Mouse (Mus musculus): Measurements from ENCODE around the gene Maml3. TPM values are rescaled to one million over a fixed set of nuclear protein-coding genes. Genes with fewer than 3 reads are reported as not detected.

Gene Maml3
- polyA plus RNA-seq, 1 experiment from 2014 or later = 5.2 TPM

DNA sequence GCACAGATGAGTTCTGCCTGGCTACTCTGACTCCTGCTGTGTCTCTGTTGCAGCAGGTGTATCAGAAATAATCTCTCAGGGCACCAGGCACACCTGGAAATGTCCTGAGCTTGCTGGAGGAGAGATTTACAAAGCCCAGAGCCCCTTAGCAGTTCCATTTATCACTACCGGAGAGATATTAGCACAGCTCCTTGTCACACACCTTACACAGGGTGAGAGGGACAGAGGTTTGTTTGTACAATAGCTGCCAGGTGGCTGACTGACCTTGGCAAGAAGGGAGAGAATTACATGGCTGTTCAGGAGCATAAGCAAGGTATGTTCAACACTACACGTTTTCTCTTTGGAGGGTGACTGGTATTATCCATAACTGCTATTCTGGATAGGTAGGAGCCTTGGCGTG lies 409.2 kb downstream of the Maml3 start:
- H3K9me3 ChIP-seq (ENCODE audit: control insufficient read depth, low read length) = no peaks in the 10 kb centered on the region
- no peak overlapping the region for H3K27ac ChIP-seq (ENCODE audit: low read depth, low read length)
- no peak for ATAC-seq
- H3K4me2 ChIP-seq (ENCODE audit: low read length) = no peak overlapping the region
- H3K36me3 ChIP-seq (ENCODE audit: control insufficient read depth, insufficient read depth, low read length) = no peaks in the 10 kb centered on the region
- H3K27me3 ChIP-seq (replicated peaks; ENCODE audit: control insufficient read depth, insufficient read depth, low read length) = no peaks in the 10 kb centered on the region
- H3K4me1 ChIP-seq (ENCODE audit: control insufficient read depth, insufficient read depth, low read depth, low read length) = peaks cover 10% of the 10 kb centered on the region
- H3K9ac ChIP-seq (ENCODE audit: low read depth, low read length) = no peak overlapping the region
- H3K4me3 ChIP-seq (ENCODE audit: low read length) = no peak overlapping the region
- 87% methylated on average over 3 of the region's 3 CpGs for WGBS

DNA sequence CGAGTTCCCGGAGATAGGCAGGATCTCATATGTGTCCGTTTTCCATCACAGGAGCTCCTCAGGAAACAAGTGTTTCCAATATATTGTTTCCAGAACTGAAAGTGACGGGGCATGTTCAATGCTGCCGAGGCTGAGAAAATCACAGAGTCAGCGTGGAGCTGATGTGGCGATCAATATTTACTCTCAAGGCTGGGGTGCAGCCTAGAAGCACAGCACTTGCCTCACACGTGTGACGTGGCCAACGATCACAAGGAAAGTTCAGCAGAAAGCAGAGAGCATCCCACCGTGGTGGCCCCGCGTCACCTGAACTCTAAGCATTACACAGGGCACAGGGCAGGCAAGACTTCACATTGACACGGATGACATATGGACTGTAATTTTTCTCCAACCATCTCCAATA lies 410.3 kb downstream of the Maml3 start:
- Histone ChIP-seq H3K4me1 (ENCODE audit: control insufficient read depth, insufficient read depth, low read depth, low read length) (no peaks in the 10 kb centered on the region), H3K4me2 (ENCODE audit: low read length) (no peak overlapping the region), H3K9ac (ENCODE audit: low read depth, low read length) (no peak overlapping the region), H3K4me3 (ENCODE audit: low read length) (no peak overlapping the region), H3K27me3 (replicated peaks; ENCODE audit: control insufficient read depth, insufficient read depth, low read length) (no peaks in the 10 kb centered on the region), H3K36me3 (ENCODE audit: control insufficient read depth, insufficient read depth, low read length) (peaks cover 7% of the 10 kb centered on the region), H3K27ac (ENCODE audit: low read depth, low read length) (no peak overlapping the region), H3K9me3 (ENCODE audit: control insufficient read depth, low read length) (no peaks in the 10 kb centered on the region)
- no peak for ATAC-seq
- 88% methylated on average over 14 of the region's 14 CpGs for WGBS

DNA sequence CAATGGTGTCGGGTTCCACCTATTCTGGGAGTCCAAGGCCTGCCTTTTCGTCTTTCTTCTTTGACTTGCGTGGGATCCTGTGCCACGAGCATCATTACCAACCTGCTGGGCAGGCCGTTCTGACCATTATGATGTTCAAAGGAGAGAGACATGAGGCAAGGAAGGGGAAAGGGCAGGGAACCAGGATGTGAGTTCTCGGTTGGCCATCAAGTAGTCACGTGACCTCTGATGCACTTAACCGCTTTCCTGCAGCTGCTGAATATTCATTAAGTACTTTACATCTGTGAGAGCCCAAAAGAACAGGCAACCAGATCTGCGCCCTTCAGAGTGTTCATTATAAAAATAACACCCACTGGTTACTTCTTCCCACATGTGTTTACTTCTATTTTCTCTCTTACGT lies 411.7 kb downstream of the Maml3 start:
- H3K9me3 ChIP-seq (ENCODE audit: control insufficient read depth, low read length) = no peaks in the 10 kb centered on the region
- no peak overlapping the region for H3K4me3 ChIP-seq (ENCODE audit: low read length)
- WGBS = 81% methylated on average over 10 of the region's 10 CpGs
- no peak for ATAC-seq
- H3K27me3 ChIP-seq (replicated peaks; ENCODE audit: control insufficient read depth, insufficient read depth, low read length) = no peaks in the 10 kb centered on the region
- no peak overlapping the region for H3K9ac ChIP-seq (ENCODE audit: low read depth, low read length)
- no peak overlapping the region for H3K27ac ChIP-seq (ENCODE audit: low read depth, low read length)
- no peak overlapping the region for H3K4me2 ChIP-seq (ENCODE audit: low read length)
- H3K4me1 ChIP-seq (ENCODE audit: control insufficient read depth, insufficient read depth, low read depth, low read length) = no peaks in the 10 kb centered on the region
- peaks cover 7% of the 10 kb centered on the region for H3K36me3 ChIP-seq (ENCODE audit: control insufficient read depth, insufficient read depth, low read length)

DNA sequence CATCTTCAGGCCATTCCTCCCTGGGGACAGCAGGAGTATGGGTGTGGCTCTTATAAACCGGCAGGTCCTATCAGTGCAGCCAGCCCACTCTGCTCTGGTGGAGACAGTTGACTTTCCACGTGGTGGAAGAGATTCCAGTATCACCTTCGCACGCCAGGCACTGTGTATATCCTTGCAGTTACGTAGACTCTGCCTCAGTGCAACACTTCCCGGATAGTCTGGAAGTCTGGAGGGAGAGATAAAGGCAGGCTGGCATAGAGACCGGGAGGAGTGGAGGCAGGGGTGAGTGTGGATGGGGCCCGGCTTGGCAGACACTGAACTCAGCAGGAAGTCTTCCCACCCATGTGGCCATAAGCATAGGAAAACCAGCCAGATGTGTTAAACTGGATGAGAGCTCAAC lies 416.2 kb downstream of the Maml3 start:
- Histone ChIP-seq H3K4me3 (ENCODE audit: low read length) (no peak overlapping the region), H3K27ac (ENCODE audit: low read depth, low read length) (no peak overlapping the region), H3K36me3 (ENCODE audit: control insufficient read depth, insufficient read depth, low read length) (peaks cover 7% of the 10 kb centered on the region), H3K27me3 (replicated peaks; ENCODE audit: control insufficient read depth, insufficient read depth, low read length) (no peaks in the 10 kb centered on the region), H3K4me2 (ENCODE audit: low read length) (no peak overlapping the region), H3K4me1 (ENCODE audit: control insufficient read depth, insufficient read depth, low read depth, low read length) (no peaks in the 10 kb centered on the region), H3K9me3 (ENCODE audit: control insufficient read depth, low read length) (no peaks in the 10 kb centered on the region), H3K9ac (ENCODE audit: low read depth, low read length) (no peak overlapping the region)
- 88% methylated on average over 8 of the region's 8 CpGs for WGBS
- no peak for ATAC-seq

DNA sequence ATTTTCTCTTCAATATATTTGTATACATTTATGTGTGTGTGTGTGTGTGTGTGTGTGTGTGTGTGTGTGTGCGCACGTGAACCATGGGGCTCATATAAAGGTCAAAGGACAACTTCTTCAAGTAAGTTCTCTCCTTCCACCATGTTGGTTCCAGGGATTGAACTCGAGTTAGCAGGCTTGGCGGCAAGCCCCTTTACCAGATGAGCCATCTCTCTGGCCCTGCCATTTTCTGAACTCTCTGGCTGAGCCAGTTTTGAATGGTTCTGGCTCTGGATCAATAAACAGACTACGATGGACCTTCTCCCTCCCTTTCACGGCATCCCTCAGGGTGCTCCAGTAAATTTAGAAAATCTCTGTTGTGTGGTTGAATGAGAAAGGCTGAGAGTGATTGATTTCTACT lies 418.1 kb downstream of the Maml3 start:
- Histone ChIP-seq H3K27me3 (replicated peaks; ENCODE audit: control insufficient read depth, insufficient read depth, low read length) (no peaks in the 10 kb centered on the region), H3K36me3 (ENCODE audit: control insufficient read depth, insufficient read depth, low read length) (peaks cover 7% of the 10 kb centered on the region), H3K4me2 (ENCODE audit: low read length) (no peak overlapping the region), H3K9ac (ENCODE audit: low read depth, low read length) (no peak overlapping the region), H3K4me3 (ENCODE audit: low read length) (no peak overlapping the region), H3K27ac (ENCODE audit: low read depth, low read length) (no peak overlapping the region), H3K9me3 (ENCODE audit: control insufficient read depth, low read length) (no peaks in the 10 kb centered on the region), H3K4me1 (ENCODE audit: control insufficient read depth, insufficient read depth, low read depth, low read length) (no peaks in the 10 kb centered on the region)
- ATAC-seq = no peak
- WGBS = 69% methylated on average over 6 of the region's 6 CpGs

DNA sequence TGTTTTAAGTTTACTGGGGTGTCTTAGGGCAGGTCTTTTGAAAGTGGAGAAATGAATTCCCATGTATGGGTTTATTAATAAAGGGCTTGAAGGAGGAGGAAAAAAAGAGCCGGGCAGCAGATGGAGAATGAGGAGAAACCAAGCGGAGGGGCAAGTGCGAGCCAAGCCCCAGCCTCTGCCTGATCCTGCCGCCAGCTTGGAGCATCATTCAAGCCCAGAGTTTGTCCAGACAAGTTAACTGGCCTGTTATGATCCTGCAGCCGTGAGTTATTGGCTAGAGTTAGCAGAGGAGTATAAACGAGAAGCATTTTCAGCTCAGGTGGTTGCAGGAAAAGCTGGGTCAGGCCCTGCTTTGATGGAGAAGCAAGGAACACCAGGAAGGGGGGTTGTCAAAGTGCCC lies 418.6 kb downstream of the Maml3 start:
- no peak overlapping the region for H3K27ac ChIP-seq (ENCODE audit: low read depth, low read length)
- no peak for ATAC-seq
- peaks cover 7% of the 10 kb centered on the region for H3K36me3 ChIP-seq (ENCODE audit: control insufficient read depth, insufficient read depth, low read length)
- H3K4me1 ChIP-seq (ENCODE audit: control insufficient read depth, insufficient read depth, low read depth, low read length) = no peaks in the 10 kb centered on the region
- H3K4me3 ChIP-seq (ENCODE audit: low read length) = no peak overlapping the region
- no peak overlapping the region for H3K9ac ChIP-seq (ENCODE audit: low read depth, low read length)
- H3K9me3 ChIP-seq (ENCODE audit: control insufficient read depth, low read length) = no peaks in the 10 kb centered on the region
- 89% methylated on average over 6 of the region's 6 CpGs for WGBS
- H3K4me2 ChIP-seq (ENCODE audit: low read length) = no peak overlapping the region
- H3K27me3 ChIP-seq (replicated peaks; ENCODE audit: control insufficient read depth, insufficient read depth, low read length) = no peaks in the 10 kb centered on the region

GRCm38 (mm10) chr3:51685539-51685938 lies 419.3 kb downstream of the Maml3 start:
- Histone ChIP-seq H3K9ac (ENCODE audit: low read depth, low read length) (no peak overlapping the region), H3K27me3 (replicated peaks; ENCODE audit: control insufficient read depth, insufficient read depth, low read length) (no peaks in the 10 kb centered on the region), H3K27ac (ENCODE audit: low read depth, low read length) (no peak overlapping the region), H3K36me3 (ENCODE audit: control insufficient read depth, insufficient read depth, low read length) (peaks cover 6% of the 10 kb centered on the region), H3K4me2 (ENCODE audit: low read length) (no peak overlapping the region), H3K9me3 (ENCODE audit: control insufficient read depth, low read length) (no peaks in the 10 kb centered on the region), H3K4me1 (ENCODE audit: control insufficient read depth, insufficient read depth, low read depth, low read length) (no peaks in the 10 kb centered on the region), H3K4me3 (ENCODE audit: low read length) (no peak overlapping the region)
- ATAC-seq = no peak
- 95% methylated on average over 6 of the region's 6 CpGs for WGBS

DNA sequence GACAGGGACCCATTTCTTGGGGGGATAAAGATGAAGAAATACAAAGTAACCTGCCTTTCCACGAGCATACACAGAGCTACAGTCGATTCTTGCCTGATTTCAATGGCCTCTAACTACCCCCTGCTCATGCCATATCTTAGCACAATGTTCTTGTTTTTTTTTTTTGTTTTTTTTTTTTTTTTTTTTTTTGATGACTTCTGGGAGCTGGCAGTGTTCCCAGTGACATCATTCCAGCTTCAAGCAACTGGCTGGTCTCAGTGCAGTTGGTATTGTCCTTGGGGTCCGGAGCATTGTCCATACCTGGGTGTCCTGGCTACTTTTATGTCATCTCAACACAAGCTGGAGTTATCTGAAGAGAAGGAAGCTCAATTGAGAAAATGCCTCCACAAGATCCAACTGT lies 429.9 kb downstream of the Maml3 start:
- Histone ChIP-seq H3K27me3 (replicated peaks; ENCODE audit: control insufficient read depth, insufficient read depth, low read length) (no peaks in the 10 kb centered on the region), H3K4me1 (ENCODE audit: control insufficient read depth, insufficient read depth, low read depth, low read length) (no peaks in the 10 kb centered on the region), H3K4me3 (ENCODE audit: low read length) (no peak overlapping the region), H3K4me2 (ENCODE audit: low read length) (no peak overlapping the region), H3K27ac (ENCODE audit: low read depth, low read length) (no peak overlapping the region), H3K36me3 (ENCODE audit: control insufficient read depth, insufficient read depth, low read length) (no peaks in the 10 kb centered on the region), H3K9me3 (ENCODE audit: control insufficient read depth, low read length) (no peaks in the 10 kb centered on the region), H3K9ac (ENCODE audit: low read depth, low read length) (no peak overlapping the region)
- no peak for ATAC-seq
- WGBS = 73% methylated on average over 3 of the region's 3 CpGs

DNA sequence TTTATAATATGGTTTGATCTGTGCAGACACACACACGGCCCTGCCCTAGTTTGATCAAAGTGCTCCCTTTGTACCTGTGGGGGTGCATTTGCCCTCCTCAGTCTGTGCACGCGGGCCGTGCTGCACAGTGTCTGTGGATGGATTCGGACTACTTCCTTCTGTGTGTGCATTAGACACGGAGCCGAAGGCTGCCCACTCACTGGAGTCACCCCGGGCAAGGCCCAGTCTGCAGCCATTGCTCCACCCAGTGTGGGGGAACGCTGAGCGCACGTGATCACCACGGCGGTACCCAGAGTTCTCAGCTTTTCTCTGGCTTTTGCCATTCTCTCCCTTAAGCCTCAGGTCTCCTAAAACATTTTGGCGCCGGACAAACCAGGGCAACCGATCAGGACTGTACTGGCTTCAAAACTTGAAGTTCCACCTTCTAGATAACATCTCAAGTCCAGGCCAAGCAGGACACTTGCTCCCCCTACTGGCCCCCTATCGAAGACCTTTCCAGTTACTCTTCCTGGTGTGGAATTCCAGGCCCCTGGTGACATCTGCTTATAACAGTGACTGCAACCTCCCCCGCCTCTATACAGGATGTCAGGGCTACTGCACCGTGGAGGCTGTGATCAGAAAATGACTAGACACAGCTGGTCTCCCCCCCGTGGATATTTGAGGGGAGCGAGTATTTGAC lies 431.3 kb downstream of the Maml3 start:
- Histone ChIP-seq H3K36me3 (ENCODE audit: control insufficient read depth, insufficient read depth, low read length) (no peaks in the 10 kb centered on the region), H3K27me3 (replicated peaks; ENCODE audit: control insufficient read depth, insufficient read depth, low read length) (no peaks in the 10 kb centered on the region), H3K4me2 (ENCODE audit: low read length) (no peak overlapping the region), H3K9ac (ENCODE audit: low read depth, low read length) (no peak overlapping the region), H3K27ac (ENCODE audit: low read depth, low read length) (no peak overlapping the region), H3K4me1 (ENCODE audit: control insufficient read depth, insufficient read depth, low read depth, low read length) (no peaks in the 10 kb centered on the region), H3K9me3 (ENCODE audit: control insufficient read depth, low read length) (no peaks in the 10 kb centered on the region), H3K4me3 (ENCODE audit: low read length) (no peak overlapping the region)
- WGBS = 75% methylated on average over 21 of the region's 21 CpGs
- 0 out of 2 replicates have a peak, but pooled peaks have one; percentile 48 for ATAC-seq

DNA sequence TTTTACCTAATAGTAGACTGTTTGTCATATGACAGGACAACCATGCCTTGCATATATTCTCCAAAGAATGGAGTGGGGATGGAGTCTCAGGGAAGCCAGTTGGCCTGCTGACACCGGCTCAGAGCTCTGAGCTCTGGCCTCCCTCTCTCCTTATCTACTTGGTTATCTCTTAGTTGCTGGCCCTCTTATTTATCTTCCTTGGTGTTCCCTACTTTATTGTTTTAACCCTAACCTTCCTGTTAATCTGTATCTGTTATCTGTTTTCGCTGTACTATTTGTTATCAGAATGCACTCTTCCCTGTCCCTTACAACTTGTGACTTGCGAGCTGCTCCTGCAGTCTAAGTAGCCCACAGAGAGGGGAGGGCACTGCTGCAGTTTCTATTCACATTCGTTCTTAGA lies 432.2 kb downstream of the Maml3 start:
- H3K27me3 ChIP-seq (replicated peaks; ENCODE audit: control insufficient read depth, insufficient read depth, low read length) = no peaks in the 10 kb centered on the region
- no peak overlapping the region for H3K4me3 ChIP-seq (ENCODE audit: low read length)
- H3K9me3 ChIP-seq (ENCODE audit: control insufficient read depth, low read length) = no peaks in the 10 kb centered on the region
- H3K9ac ChIP-seq (ENCODE audit: low read depth, low read length) = no peak overlapping the region
- no peak overlapping the region for H3K27ac ChIP-seq (ENCODE audit: low read depth, low read length)
- no peaks in the 10 kb centered on the region for H3K4me1 ChIP-seq (ENCODE audit: control insufficient read depth, insufficient read depth, low read depth, low read length)
- H3K4me2 ChIP-seq (ENCODE audit: low read length) = no peak overlapping the region
- 57% methylated on average over 4 of the region's 4 CpGs for WGBS
- H3K36me3 ChIP-seq (ENCODE audit: control insufficient read depth, insufficient read depth, low read length) = no peaks in the 10 kb centered on the region
- ATAC-seq = no peak
